Mouse (Mus musculus): ENCODE data around the gene Pgrmc2.

The Pgrmc2 gene

DNA sequence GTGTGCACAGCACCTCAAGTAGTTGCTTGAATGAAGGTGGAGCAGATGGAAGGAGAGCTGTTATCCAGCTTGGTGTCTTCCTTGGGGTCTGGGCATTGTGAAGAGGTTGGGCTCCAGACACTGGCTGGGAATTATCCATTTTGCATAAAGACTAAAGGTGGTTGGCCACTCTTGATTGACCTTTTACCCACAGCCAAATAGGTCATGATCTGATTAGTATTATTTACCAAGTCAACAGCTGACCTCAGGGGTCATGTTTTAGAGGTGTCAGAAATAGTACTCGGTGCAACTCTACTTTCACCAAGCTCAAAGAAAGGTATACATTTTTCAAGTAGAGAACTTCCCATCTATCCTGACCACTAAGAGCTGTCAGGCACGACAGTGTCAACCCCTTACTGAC is 17.5 kb downstream of the Pgrmc2 start:
- no peak for DNase-seq

- no peak for DNase-seq
These were observed 20.1 kb downstream of the Pgrmc2 start for GRCm38 (mm10) chr3:41062758-41063157.

- DNase-seq: no peak
These were observed 20.8 kb downstream of the Pgrmc2 start for GRCm38 (mm10) chr3:41061831-41062565.

DNA sequence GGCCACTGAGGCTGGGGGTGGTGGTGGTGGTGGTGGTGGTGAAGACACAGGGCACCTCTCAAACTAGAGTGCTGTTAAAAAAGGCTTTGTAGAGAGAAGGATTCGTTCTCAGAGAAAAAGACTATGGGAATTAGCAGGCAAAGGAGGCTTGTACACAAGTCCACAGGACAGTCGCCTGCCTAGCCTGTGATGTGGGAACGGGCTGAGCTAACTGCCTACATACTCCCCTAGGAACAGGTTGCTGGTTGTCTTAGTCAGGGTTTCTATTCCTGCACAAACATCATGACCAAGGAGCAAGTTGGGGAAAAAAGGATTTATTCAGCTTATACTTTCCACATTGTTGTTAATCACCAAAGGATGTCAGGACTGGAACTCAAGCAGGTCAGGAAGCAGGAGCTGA is 23.6 kb downstream of the Pgrmc2 start:
- peak; percentile 25 for DNase-seq

- DNase-seq: peak; percentile 76
These were observed 24.5 kb downstream of the Pgrmc2 start for GRCm38 (mm10) chr3:41058395-41058794.

GRCm38 (mm10) chr3:41053334-41053733 is 29.5 kb downstream of the Pgrmc2 start:
- DNase-seq: no peak

DNA sequence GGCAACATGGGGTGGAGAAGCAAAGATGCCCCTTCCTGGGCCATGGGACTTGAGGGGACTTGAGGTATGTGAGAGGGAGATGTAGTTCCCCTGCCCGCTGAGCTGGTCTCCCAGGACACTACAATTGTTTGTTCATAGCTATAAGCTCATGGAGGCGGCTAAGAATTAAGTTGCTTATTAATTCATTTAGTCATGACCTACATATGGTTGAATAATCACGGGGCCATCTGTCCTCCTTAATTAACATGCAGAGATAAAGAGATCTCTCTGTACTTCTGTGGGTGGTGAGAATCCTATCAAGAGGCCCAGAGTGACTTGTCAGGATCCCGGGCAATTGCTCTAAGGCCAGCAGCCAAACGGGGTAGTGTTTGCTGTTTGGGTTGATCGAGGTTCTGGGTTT is 35.0 kb downstream of the Pgrmc2 start:
- no peak for DNase-seq

GRCm38 (mm10) chr3:41043756-41044354 is 39.0 kb downstream of the Pgrmc2 start:
- no peak for DNase-seq

DNA sequence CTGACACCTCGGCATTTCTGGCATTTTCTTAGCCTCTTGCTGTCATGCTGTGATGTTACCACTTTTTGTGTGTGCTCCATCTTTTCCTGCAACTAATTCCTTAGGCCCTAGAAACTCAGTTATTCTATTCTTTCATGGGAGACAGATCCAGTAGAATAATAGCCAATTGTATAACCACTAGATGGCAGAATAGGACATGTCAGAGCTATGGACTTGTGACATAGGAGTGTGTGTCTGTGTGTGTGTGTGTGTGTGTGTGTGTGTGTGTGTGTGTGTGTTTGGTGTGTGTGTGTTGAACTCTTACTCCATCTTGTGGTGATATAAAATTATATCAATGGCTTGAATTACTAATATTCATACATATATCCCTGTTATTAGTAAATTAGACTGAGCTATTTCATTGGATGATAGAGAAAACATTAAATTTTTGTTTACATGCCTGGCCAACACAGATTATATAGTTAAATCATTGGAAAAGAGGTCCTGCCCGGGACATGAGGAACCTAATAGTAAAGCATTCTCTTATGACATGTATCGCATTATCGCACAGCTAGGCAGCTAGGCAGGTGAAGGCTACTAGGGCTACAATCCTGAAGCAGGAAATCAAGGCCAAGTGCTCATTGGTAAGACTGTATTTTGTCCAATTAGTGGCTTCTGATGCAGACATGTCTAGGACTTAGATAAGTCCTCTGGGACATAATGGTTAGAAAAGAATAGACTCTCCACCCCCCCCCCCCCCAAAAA is 40.5 kb downstream of the Pgrmc2 start:
- DNase-seq: no peak

DNA sequence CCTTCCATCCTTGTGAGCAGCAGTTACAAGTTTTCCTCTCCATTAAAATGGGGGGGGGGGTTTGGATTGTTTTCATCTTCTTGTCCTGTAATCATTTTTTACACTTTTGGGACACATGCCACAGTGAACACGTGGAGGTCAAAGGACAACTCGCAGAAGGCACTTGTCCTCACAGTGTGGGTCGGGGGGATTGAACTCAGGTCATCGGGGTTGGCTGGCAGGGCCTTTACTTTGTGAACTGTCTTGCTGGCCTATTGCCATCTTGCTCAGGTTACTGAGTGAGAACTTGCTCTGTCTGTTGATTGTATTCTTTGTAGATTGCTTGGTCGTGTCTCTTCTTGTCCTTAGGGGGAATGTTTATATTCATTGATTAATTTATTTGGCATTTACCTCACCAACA is 41.6 kb downstream of the Pgrmc2 start:
- DNase-seq: no peak

DNA sequence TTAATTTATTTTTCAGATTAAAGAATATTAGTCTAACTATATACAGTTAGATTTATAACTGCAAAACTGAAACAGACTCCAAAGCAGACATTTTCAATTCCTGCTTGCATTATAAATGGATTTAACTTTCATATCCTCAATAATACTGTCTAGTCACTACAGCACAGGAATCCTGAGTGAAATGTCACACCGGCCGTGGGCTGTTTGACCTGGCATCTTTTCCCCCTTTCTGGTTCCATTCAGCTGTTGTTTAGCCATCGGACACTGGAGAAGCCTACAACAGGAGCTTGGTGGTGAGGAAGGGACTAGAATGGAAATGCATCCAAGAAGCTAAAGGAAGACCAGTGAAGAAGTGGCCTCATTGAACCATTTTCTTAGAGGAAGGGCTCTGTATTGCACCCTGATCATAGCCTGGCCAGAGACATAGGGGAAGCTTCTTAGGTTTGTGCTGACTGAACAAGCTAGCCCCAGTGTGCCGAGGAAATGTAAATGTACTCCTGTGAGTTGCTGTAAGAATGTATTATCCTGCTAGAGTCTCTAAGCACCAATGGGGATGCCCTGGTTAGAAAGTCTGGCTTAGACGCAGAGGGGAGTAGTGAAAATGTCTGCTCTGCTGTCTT is 44.4 kb downstream of the Pgrmc2 start:
- no peak for DNase-seq

DNA sequence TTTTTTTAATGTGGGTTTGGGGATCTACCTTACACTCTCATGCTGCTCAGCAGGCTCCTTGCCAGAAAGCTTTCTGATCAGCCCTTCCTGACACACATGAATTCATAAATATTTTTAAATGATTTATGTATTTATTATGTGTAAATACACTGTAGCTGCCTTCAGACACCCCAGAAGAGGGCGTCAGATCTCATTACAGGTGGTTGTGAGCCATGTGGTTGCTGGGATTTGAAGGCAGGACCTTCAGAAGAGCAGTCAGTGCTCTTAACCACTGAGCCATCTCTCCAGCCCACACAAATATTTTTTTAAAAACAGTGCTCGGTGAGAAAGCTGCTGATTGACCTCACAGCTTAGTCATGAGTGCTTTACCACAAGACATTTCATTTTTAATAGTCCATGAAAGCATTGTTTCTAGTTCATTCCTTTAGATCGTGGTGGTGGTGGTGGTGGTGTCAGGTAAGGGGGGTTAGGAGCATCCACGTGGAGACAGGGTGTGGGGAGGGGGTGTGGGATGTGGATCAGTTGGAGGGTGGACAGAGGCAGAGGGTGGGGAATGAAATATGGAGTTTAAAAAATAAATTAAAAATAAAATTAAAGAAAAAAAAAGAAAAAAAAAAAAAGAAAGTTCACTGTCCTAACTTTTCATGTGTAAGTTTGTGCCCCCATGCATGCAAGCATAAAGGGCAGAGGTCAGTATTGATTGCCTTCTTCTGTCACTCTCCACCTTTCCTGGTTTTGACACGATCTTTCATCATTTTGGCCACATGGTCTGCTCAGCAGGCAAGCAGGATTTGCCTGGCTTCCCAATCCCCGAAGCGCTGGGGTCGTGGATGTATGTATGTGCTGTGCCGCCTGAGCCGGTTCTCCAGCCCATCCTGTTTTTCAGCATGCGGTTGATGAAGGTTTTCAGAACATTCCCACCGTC is 51.3 kb downstream of the Pgrmc2 start:
- DNase-seq: no peak

- DNase-seq: no peak
These were observed 52.1 kb downstream of the Pgrmc2 start for GRCm38 (mm10) chr3:41030705-41031104.

GRCm38 (mm10) chr3:41021980-41022379 is 60.9 kb downstream of the Pgrmc2 start:
- peak; percentile 55 for DNase-seq

DNA sequence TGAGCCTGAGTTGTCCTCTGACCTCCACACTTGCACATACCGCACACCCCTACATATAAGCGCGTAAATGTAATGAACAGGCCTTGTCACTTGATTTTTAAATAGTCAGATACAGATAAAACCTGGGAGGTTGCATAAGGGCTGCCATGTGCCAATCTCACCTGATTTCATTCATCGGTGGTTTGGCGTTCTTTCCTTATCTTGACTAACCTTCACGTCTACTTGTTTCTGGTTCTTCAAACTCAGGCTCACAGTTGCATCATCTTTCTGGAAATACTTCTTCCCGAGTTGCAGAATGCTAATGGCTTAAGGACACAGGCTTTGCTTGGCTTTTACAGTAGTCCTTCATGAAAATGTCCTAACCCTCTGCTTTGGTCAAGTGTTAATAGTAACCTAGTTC is 62.2 kb downstream of the Pgrmc2 start:
- no peak for DNase-seq

DNA sequence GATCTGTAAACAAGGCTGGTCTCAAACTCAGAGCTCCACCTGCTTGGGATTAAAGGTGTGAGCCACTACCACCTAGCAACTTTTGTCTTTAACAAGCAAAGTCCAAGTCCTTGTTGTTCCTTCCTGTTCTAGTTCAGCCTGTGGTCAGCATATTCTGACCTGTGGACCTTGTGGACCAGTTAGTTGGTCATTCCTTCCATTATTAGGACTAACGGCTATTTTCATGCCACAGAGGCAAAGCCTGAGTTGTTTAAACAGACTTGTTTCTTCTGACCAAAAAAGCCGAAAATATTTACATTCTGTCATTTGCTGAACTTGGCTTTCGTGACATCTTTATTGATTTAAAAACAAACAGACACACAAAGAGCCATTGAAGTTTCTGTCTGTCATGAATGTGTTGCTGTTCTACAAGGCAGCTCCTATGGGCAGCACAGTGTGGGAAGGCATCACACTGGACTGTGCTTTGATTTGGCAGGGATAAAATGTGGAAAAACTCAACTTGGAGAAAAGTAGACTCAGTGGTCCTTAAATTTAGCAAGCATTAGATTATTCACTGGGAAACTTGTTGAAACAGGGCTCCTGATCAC is 64.7 kb downstream of the Pgrmc2 start:
- DNase-seq: no peak
